10 mouse cellular contexts compared by ENCODE assay signal in the genomic region with DNA sequence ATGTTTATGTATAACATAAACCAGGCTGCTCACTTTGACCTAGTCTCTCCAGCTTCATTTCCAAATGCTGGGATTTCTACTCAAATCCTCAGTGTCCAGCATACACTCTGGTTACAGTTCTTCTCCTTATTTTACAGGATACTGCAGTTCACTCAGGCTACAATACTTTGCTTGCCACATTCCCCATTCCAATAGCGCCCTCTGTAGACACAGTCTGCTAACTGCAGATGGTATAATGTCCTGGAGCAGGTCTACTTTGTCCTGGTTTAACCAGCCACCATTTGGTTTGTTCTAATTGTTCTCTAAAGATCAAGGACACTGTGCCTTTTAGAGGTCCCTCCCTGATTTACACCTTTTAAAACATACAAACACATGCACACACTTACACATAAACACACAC. TPM values are rescaled to one million over a fixed set of nuclear protein-coding genes. Genes with fewer than 3 reads are reported as not detected.
DNase-seq lines count a peak whose midpoint lies in the region; ATAC-seq and TF ChIP-seq lines count a peak whose summit lies in the region.
"Had no signal": no experiment of that assay in that cellular context is flagged by ENCODE, and none has a peak within 500 bp of the region (broad histone marks: within the 10 kb centered on the region; RNA-seq: fewer than 3 reads in every experiment).

No protein-coding gene starts in this region.

- ATAC-seq in stomach, postnatal 0 days (ENCODE audit: low FRiP score, low TSS enrichment), result no peak

- H3K4me3 ChIP-seq in embryonic facial prominence, embryonic 10.5 days, result no peak overlapping the region
- H3K4me3 ChIP-seq in stomach, postnatal 0 days (ENCODE audit: low read depth, low read length), result no peak overlapping the region
- H3K4me3 ChIP-seq: neural tube, embryonic 13.5 days had no signal

- peak; percentile 18 for DNase-seq in cerebellum, adult 9-10 months
- no peak for DNase-seq in cerebellum, adult 11-12 months
- DNase-seq in layer of hippocampus, postnatal 10 days (ENCODE audit: low spot score in 2 of 2), result peak; percentile 35 to 53
- DNase-seq in layer of hippocampus, adult 9-10 months (ENCODE audit: low spot score), result no peak
- DNase-seq in NIH3T3 (ENCODE audit: low read depth), result peak; percentile 68
- DNase-seq in embryonic facial prominence, embryonic 10.5 days (ENCODE audit: low spot score), result peak; percentile 34
- DNase-seq in stomach, postnatal 0 days (ENCODE audit: low spot score), result peak; percentile 38
- DNase-seq in kidney, adult 8-10 months, result no peak

- no peaks in the 10 kb centered on the region for H3K9me3 ChIP-seq in embryonic facial prominence, embryonic 10.5 days
- H3K9me3 ChIP-seq in stomach, postnatal 0 days (ENCODE audit: control insufficient read depth, low read length), result no peaks in the 10 kb centered on the region
- H3K9me3 ChIP-seq: neural tube, embryonic 13.5 days had no signal

- peak; percentile 73 for TF ChIP-seq CTCF in stomach, postnatal 0 days (IDR thresholded peaks at IDR 0.05; ENCODE audit: low read depth)

- H3K36me3 ChIP-seq in embryonic facial prominence, embryonic 10.5 days (replicated peaks), result no peaks in the 10 kb centered on the region
- no peaks in the 10 kb centered on the region for H3K36me3 ChIP-seq in stomach, postnatal 0 days (ENCODE audit: control insufficient read depth, insufficient read depth, low read length)
- H3K36me3 ChIP-seq: neural tube, embryonic 13.5 days had no signal

- no peak for TF ChIP-seq EP300 in stomach, postnatal 0 days (optimal IDR thresholded peaks at IDR 0.05)

- no peak overlapping the region for H3K9ac ChIP-seq in stomach, postnatal 0 days (ENCODE audit: low read length)
- H3K9ac ChIP-seq: neural tube, embryonic 13.5 days had no signal

- no peak overlapping the region for H3K27ac ChIP-seq in embryonic facial prominence, embryonic 10.5 days (replicated peaks)
- no peak overlapping the region for H3K27ac ChIP-seq in stomach, postnatal 0 days (replicated peaks)
- H3K27ac ChIP-seq: neural tube, embryonic 13.5 days had no signal

- H3K4me1 ChIP-seq in embryonic facial prominence, embryonic 10.5 days, result no peaks in the 10 kb centered on the region
- H3K4me1 ChIP-seq in stomach, postnatal 0 days (replicated peaks; ENCODE audit: control insufficient read depth, insufficient read depth), result no peaks in the 10 kb centered on the region
- H3K4me1 ChIP-seq: neural tube, embryonic 13.5 days had no signal

- no peaks in the 10 kb centered on the region for H3K27me3 ChIP-seq in embryonic facial prominence, embryonic 10.5 days (replicated peaks; ENCODE audit: low read depth, poor library complexity, severe bottlenecking)
- no peaks in the 10 kb centered on the region for H3K27me3 ChIP-seq in stomach, postnatal 0 days (ENCODE audit: control insufficient read depth, insufficient read depth, low read length)
- H3K27me3 ChIP-seq: neural tube, embryonic 13.5 days had no signal

- H3K4me2 ChIP-seq in stomach, postnatal 0 days (replicated peaks; ENCODE audit: low read depth), result no peak overlapping the region
- H3K4me2 ChIP-seq: neural tube, embryonic 13.5 days had no signal

- 5% methylated on average over 1 of the region's 1 CpGs for WGBS in embryonic facial prominence, embryonic 10.5 days
- 8% methylated on average over 1 of the region's 1 CpGs for WGBS in stomach, postnatal 0 days

RNA-seq across cellular contexts. Expression of a gene that starts 44.1 kb away (rescaled TPM):
- not detected for total RNA-seq in layer of hippocampus, postnatal 10 days (2021)
- not detected in 2 replicates for polyA plus RNA-seq in embryonic facial prominence, embryonic 10.5 days (2016; fragmentation: Nextera tagmentation; extraction: Ambion mirVana)
- polyA plus RNA-seq in stomach, postnatal 0 days (2015; fragmentation: Nextera tagmentation; extraction: Ambion mirVana), result 167 and 174 TPM in 2 replicates
- total RNA-seq: layer of hippocampus, postnatal 25 days had no signal
- polyA plus RNA-seq: neural tube, embryonic 13.5 days had no signal

Comparison
In these comparisons a context has a peak if more than half of its experiments do, and no peak if none do; other contexts are left out.
1. DNase-seq: peak in cerebellum, adult 9-10 months (single experiment), layer of hippocampus, postnatal 10 days (2 of 2), NIH3T3 (single experiment), embryonic facial prominence, embryonic 10.5 days (single experiment) and stomach, postnatal 0 days (single experiment); none in cerebellum, adult 11-12 months (single experiment), layer of hippocampus, adult 9-10 months (single experiment) and kidney, adult 8-10 months (0 of 2).
2. RNA of a gene that starts 44.1 kb away (polyA plus RNA-seq): 167 to 174 TPM in stomach, postnatal 0 days; not detected in embryonic facial prominence, embryonic 10.5 days; every median in the first group is over 100 times any median in the second.